Mouse (Mus musculus): Measurements from ENCODE around the gene Lclat1. TPM values are rescaled to one million over a fixed set of nuclear protein-coding genes. Genes with fewer than 3 reads are reported as not detected.
"Not testable (repeated sequence)": the region's sequence is repeated elsewhere in the genome, so short reads cannot be mapped to it uniquely, and the experiment has no call there.

The Lclat1 gene
- polyA plus RNA-seq, 1 experiment from 2014 or later: 11.3 TPM

DNA sequence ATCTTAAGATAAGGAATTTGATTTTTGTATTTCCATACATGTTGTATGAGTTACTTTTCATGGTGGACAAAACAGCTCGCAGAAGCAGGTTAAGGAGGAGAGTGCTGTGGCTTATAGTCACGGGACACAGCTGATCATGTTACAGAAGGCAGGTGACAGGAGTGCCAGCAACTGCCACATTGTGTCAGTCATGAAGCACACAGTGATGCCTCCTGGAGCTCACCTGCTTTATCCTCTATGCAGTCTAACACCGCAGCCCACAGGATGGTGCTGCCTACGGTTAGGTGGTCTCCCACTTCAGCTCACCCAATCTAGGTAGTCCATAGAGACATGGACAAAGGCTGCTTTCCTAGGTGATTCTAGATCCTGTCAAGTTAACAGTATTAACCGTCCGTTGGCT lies 11.4 kb downstream of the Lclat1 start:
- H3K9me3 ChIP-seq: no peaks in the 10 kb centered on the region
- no peak for ATAC-seq (ENCODE audit: insufficient read depth, low FRiP score, low read depth)
- H3K27me3 ChIP-seq (replicated peaks): no peaks in the 10 kb centered on the region
- no peak overlapping the region for H3K4me2 ChIP-seq
- H3K36me3 ChIP-seq: no peaks in the 10 kb centered on the region
- 86% methylated on average over 6 of the region's 6 CpGs for WGBS
- H3K27ac ChIP-seq: no peak overlapping the region
- H3K4me3 ChIP-seq (replicated peaks): no peak overlapping the region
- no peak overlapping the region for H3K9ac ChIP-seq
- no peaks in the 10 kb centered on the region for H3K4me1 ChIP-seq

DNA sequence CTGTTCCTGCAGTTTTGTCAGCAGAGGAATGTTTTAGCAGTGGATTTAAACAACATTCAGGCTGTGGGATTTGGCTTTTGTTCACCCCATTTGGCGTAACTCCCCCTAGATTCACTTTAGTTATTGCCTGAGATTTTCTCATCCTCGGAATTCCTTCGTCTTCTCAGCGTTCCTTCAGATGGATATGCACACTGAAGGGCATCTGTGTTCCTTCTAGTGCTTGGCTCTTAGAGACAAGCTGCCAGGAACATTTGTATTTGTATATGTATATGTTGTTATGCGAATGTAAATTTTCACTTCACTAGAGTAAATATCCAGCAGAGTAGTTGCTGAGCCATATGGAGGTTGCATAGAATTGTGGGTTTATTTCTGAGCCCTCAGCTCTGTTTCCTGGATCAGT lies 12.8 kb downstream of the Lclat1 start:
- H3K27me3 ChIP-seq (replicated peaks): no peaks in the 10 kb centered on the region
- H3K4me2 ChIP-seq: no peak overlapping the region
- peak overlapping the region; percentile 53 for H3K27ac ChIP-seq
- no peak overlapping the region for H3K4me3 ChIP-seq (replicated peaks)
- 49% methylated on average over 5 of the region's 5 CpGs for WGBS
- no peaks in the 10 kb centered on the region for H3K36me3 ChIP-seq
- no peaks in the 10 kb centered on the region for H3K9me3 ChIP-seq
- no peaks in the 10 kb centered on the region for H3K4me1 ChIP-seq
- no peak for ATAC-seq (ENCODE audit: insufficient read depth, low FRiP score, low read depth)
- no peak overlapping the region for H3K9ac ChIP-seq

DNA sequence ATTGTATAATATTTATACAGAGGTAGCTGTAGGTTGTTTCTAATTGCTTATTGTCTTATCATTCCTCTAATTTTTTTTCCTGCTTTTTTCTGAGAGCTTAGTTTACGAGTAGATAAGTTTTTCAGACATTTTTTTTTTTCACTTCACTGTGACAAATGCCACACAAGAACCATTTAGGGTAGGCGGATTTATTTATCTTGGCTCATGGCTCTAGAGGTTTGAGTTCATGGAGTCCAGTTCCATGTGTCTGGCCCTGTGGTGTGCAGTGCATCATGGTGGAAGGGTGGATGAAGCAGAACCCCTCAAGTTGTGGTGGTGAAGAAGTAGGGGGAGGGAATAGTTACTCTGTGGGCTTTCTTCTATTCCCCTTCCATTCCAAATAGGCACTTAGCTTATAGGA lies 13.9 kb downstream of the Lclat1 start:
- Histone ChIP-seq H3K27ac (no peak overlapping the region), H3K4me1 (no peaks in the 10 kb centered on the region), H3K27me3 (replicated peaks) (no peaks in the 10 kb centered on the region), H3K4me2 (no peak overlapping the region), H3K9me3 (no peaks in the 10 kb centered on the region), H3K4me3 (replicated peaks) (no peak overlapping the region), H3K36me3 (no peaks in the 10 kb centered on the region), H3K9ac (no peak overlapping the region)
- ATAC-seq (ENCODE audit: insufficient read depth, low FRiP score, low read depth): no peak
- WGBS: 72% methylated on average over 2 of the region's 2 CpGs

DNA sequence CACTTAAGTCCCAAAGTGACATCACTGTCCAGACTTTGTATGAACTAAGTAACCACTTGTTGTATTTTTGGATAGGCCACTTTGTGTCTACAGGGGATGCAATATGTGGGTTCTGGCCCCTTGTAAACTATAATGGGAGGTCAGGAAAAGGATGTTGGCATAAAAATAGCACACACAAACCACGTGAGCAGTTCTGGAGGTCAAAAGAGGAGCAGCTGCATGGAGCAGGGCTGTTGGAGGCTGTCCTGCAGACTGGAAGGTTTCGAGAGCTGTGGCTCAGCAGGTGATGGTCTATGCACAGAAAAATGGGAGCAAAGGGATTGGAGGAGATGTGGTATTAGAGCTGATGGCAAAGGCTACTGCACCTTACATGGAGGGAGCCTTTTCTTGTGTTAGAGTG lies 18.6 kb downstream of the Lclat1 start:
- Histone ChIP-seq H3K36me3 (no peaks in the 10 kb centered on the region), H3K4me3 (replicated peaks) (no peak overlapping the region), H3K9ac (no peak overlapping the region), H3K4me2 (no peak overlapping the region), H3K27me3 (replicated peaks) (no peaks in the 10 kb centered on the region), H3K27ac (no peak overlapping the region), H3K4me1 (no peaks in the 10 kb centered on the region), H3K9me3 (no peaks in the 10 kb centered on the region)
- ATAC-seq (ENCODE audit: insufficient read depth, low FRiP score, low read depth): no peak
- WGBS: 53% methylated on average over 2 of the region's 2 CpGs

DNA sequence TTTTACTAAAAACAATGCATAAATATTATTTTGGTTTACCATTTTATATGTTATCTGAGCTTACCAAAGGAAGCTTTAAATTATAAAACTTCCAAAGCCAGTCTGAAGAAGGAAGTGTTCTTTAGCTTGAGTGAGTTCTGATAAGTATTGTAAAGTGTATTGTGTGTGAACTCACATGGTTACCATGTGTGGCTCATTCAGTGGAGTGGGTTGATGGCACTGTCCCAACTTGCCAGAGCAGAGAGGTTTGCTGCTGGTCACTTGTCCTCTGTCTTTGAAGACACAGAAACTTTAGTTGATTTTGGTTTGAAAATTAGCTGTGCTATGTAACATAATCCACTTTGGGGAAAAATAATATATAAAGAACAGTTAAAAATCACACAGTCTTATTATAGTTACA lies 19.1 kb downstream of the Lclat1 start:
- Histone ChIP-seq H3K4me1 (no peaks in the 10 kb centered on the region), H3K27me3 (replicated peaks) (no peaks in the 10 kb centered on the region), H3K27ac (no peak overlapping the region), H3K9me3 (no peaks in the 10 kb centered on the region), H3K36me3 (no peaks in the 10 kb centered on the region), H3K9ac (no peak overlapping the region), H3K4me3 (replicated peaks) (no peak overlapping the region), H3K4me2 (no peak overlapping the region)
- no peak for ATAC-seq (ENCODE audit: insufficient read depth, low FRiP score, low read depth)

DNA sequence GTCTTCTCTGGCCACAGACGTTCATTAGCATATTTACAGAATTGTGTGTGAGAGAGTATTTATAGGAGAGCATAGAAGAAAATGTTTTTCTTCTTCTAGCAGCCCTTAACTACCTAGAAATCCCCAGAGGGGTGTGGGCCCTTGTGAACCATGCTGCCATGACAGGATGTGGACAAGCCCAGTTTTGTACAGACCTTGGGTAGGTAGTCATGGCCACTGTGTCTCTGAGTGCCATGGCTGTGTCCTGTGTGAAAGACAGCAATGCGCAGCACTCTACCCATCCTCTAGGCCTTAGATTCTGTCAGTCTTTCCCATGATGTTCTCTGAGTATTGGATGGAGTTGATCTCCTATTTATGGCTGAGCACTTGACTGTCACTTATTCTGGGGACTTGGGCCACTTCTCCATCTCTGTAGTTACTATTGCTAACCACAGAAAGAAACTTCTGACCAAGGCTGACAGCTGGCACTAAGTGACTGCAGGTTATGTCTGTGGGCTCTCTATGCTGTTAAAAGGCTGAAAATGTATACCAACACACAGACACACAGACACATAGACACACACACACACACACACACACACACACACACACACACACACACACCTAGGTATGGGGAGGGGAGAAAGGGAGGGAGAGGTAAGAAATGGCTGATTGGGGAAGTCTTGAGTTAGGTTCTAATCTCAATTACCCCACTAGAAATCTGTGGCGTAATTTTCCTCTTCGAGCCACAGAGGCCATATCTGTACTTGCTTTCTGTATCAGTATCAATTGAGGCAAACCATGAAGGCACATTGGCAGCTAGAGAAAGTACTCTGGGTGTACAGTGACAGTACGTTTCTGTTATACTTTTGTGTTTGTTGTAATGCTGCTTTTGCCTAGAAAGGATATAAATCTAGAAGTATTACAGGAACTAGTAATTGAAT lies 29.0 kb downstream of the Lclat1 start:
- ATAC-seq (ENCODE audit: insufficient read depth, low FRiP score, low read depth): no peak
- Histone ChIP-seq H3K36me3 (no peaks in the 10 kb centered on the region), H3K9me3 (no peaks in the 10 kb centered on the region), H3K27me3 (replicated peaks) (no peaks in the 10 kb centered on the region), H3K27ac (no peak overlapping the region), H3K9ac (no peak overlapping the region), H3K4me1 (no peaks in the 10 kb centered on the region), H3K4me3 (replicated peaks) (no peak overlapping the region), H3K4me2 (no peak overlapping the region)
- 86% methylated on average over 5 of the region's 5 CpGs for WGBS

DNA sequence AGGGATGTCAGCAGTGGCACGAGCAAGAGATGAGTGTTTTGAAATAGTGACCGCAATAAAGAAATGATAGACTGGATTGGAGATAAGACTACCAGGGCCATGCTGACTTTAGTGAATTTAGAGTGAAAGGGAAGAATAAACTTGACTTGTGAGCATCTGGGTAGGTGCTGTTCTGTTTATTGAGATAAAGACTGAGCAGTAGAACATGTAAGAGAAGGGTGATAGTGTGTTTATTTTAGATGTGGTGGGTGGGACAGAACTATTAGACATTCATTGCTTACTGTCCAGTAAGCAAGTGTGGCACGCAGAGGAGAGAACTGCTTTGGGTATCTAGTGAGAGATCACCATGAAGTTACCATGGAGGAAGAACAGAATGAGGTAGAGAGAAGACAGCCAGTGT lies 30.4 kb downstream of the Lclat1 start:
- Histone ChIP-seq H3K4me2 (no peak overlapping the region), H3K36me3 (no peaks in the 10 kb centered on the region), H3K4me1 (no peaks in the 10 kb centered on the region), H3K27me3 (replicated peaks) (no peaks in the 10 kb centered on the region), H3K27ac (no peak overlapping the region), H3K9me3 (no peaks in the 10 kb centered on the region), H3K9ac (no peak overlapping the region), H3K4me3 (replicated peaks) (no peak overlapping the region)
- 81% methylated on average over 3 of the region's 3 CpGs for WGBS
- ATAC-seq (ENCODE audit: insufficient read depth, low FRiP score, low read depth): no peak

DNA sequence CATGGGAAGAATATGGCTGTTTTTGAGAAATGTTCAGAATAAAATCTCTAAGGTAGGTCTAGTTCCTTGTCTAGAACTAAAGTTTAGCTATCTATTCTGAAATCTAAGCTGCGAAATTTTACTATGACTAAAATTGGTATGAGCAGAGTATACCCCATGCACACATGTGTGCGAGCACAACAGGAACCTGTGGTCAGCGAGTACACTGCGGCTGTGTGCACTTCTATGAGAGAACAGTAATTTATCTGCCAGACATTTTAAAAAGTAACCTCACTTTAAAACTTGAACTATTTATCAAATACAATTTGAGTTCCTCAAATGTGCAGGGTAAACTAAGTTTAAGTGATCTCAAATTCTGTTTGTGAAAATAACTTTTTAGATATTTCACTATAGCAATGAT lies 34.2 kb downstream of the Lclat1 start:
- Histone ChIP-seq H3K4me2 (no peak overlapping the region), H3K4me3 (replicated peaks) (no peak overlapping the region), H3K36me3 (no peaks in the 10 kb centered on the region), H3K27me3 (replicated peaks) (no peaks in the 10 kb centered on the region), H3K4me1 (no peaks in the 10 kb centered on the region), H3K27ac (no peak overlapping the region), H3K9ac (no peak overlapping the region), H3K9me3 (no peaks in the 10 kb centered on the region)
- ATAC-seq (ENCODE audit: insufficient read depth, low FRiP score, low read depth): no peak
- WGBS: 54% methylated on average over 4 of the region's 4 CpGs

DNA sequence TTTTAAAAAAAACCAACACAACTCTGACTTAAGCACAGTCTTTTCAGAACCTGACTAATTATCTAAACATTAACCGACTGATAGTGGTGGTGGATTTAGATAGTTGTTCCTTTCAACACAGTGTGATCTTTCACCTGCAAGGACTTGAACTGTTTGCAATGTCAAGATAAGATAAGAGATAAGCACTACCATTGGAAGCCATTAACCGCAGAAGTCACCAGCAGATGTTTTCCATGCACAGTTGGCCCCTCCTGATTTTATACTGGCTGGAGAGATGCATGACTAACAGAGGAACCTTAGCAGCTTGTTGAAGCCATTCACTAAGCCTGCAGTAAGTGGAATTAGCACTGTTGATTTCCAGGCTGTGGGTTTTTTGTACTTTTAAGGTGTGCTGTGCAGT lies 34.7 kb downstream of the Lclat1 start:
- no peaks in the 10 kb centered on the region for H3K9me3 ChIP-seq
- no peaks in the 10 kb centered on the region for H3K27me3 ChIP-seq (replicated peaks)
- H3K9ac ChIP-seq: no peak overlapping the region
- H3K36me3 ChIP-seq: no peaks in the 10 kb centered on the region
- no peak overlapping the region for H3K4me3 ChIP-seq (replicated peaks)
- no peak overlapping the region for H3K4me2 ChIP-seq
- WGBS: 23% methylated on average over 2 of the region's 2 CpGs
- H3K4me1 ChIP-seq: no peaks in the 10 kb centered on the region
- peak; percentile 89 for ATAC-seq (ENCODE audit: insufficient read depth, low FRiP score, low read depth)
- H3K27ac ChIP-seq: no peak overlapping the region

DNA sequence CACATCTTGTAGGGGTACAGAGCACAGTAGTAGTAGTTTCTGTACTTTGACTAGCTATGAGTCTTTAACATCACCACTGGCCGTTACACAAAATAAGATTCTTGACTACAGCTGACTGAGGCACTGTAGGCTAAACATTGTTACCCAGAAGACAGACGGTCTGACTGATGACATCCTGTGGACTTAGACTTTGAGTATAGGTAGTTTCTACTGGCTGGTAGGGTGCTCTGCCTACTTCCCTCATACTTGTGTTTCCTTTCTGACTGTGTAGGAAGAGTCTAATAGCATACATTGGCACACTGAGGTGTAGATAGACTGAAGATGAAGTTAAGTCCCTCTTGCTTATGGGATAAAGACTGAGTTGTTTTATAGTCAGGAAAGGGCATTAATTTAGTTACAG lies 37.6 kb downstream of the Lclat1 start:
- H3K9ac ChIP-seq: no peak overlapping the region
- WGBS: 89% methylated on average over 2 of the region's 2 CpGs
- H3K9me3 ChIP-seq: no peaks in the 10 kb centered on the region
- H3K27me3 ChIP-seq (replicated peaks): no peaks in the 10 kb centered on the region
- no peak overlapping the region for H3K4me3 ChIP-seq (replicated peaks)
- no peak overlapping the region for H3K27ac ChIP-seq
- H3K4me2 ChIP-seq: no peak overlapping the region
- no peaks in the 10 kb centered on the region for H3K36me3 ChIP-seq
- no peaks in the 10 kb centered on the region for H3K4me1 ChIP-seq
- ATAC-seq (ENCODE audit: insufficient read depth, low FRiP score, low read depth): no peak

DNA sequence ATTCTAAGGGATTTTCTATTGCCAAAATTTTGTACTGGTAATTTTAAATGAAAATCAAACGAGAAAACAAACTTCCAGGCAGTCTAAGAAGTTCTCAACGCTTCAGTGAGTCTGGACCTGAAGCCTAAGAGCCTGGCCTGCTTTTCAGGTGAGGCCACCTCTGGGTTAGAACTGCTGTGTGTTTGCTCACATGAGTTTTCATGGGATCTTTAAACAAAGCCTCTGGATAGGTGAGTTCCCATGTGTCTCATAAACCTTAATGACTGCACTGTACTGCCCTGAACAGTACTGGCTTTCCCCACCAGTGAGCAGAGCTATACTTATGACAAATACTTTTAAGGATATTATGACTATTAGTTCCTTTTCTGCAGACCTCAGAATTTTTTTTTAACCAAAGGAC lies 40.8 kb downstream of the Lclat1 start:
- H3K4me1 ChIP-seq: no peaks in the 10 kb centered on the region
- no peaks in the 10 kb centered on the region for H3K27me3 ChIP-seq (replicated peaks)
- ATAC-seq (ENCODE audit: insufficient read depth, low FRiP score, low read depth): no peak
- H3K4me2 ChIP-seq: no peak overlapping the region
- no peak overlapping the region for H3K9ac ChIP-seq
- H3K27ac ChIP-seq: no peak overlapping the region
- H3K36me3 ChIP-seq: no peaks in the 10 kb centered on the region
- no peaks in the 10 kb centered on the region for H3K9me3 ChIP-seq
- no peak overlapping the region for H3K4me3 ChIP-seq (replicated peaks)
- 68% methylated on average over 2 of the region's 2 CpGs for WGBS

DNA sequence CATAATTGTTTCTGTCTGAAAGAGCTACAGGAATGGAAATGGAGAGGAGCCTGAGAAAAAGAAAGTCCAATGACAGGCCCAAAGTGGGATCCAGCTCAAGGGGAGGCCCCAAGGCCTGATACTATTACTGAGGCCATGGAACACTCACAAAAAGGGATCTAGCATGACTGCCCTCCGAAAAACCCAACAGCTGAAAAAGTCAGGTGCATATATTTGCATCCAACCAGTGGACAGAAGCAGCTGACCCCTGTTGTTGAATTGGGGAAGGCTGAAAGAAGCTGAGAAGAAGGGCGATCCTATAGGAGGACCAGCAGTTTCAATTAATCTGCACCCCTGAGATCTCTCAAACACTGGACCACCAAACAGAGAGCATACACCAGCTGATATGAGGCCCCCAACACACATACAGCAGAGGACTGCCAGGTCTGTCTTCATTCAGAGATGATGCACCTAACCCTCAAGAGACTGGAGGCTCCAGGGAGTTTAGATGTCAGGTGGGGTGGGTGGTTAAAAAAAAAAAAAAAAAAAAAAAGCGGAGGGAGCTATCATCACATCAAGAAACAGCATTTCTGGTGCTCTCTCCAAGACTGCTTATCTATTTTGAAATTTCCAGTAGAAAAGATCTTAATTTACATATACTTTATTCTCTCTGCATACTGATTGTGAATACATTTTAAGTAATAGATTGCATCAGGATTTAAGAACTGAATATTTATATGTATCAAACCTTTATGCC lies 45.2 kb downstream of the Lclat1 start:
- not testable (repeated sequence) for H3K4me1 ChIP-seq; H3K4me2 ChIP-seq; H3K9ac ChIP-seq; H3K4me3 ChIP-seq (replicated peaks); ATAC-seq (ENCODE audit: insufficient read depth, low FRiP score, low read depth); H3K27me3 ChIP-seq (replicated peaks); H3K27ac ChIP-seq; H3K36me3 ChIP-seq; H3K9me3 ChIP-seq
- 92% methylated on average over 3 of the region's 3 CpGs for WGBS
